Mouse (Mus musculus) cerebellum, postnatal 4 days (tissue): ENCODE data around the gene Gabrg2.

Source experiments
- DNase-seq, 2 experiments: peaks; one replicate each; pipeline ENCODE4 v3.0.0; 2022; ENCODE audit warnings: low spot score in 2 of 2, mixed read lengths in 1 of 2

Gene Gabrg2

GRCm38 (mm10) chr11:42000190-42001098 is at the start of gene Gabrg2:
Gabrg2 (minus strand) TSS chr11:42000857.
- DNase-seq = peak in 1 of 2 experiments; percentile 17

GRCm38 (mm10) chr11:42048201-42048600 is 47.5 kb upstream of the Gabrg2 start:
- DNase-seq = no peak

GRCm38 (mm10) chr11:41999468-41999881 is 1.2 kb downstream of the Gabrg2 start:
- peak; percentile 27 to 42 for DNase-seq

GRCm38 (mm10) chr11:41980152-41980551 is 20.5 kb downstream of the Gabrg2 start:
- no peak for DNase-seq

GRCm38 (mm10) chr11:41968595-41968994 is 32.1 kb downstream of the Gabrg2 start:
- DNase-seq = no peak

- DNase-seq = no peak
Measured at GRCm38 (mm10) chr11:41962706-41963105, 38.0 kb downstream of the Gabrg2 start.

- DNase-seq = no peak
Measured at GRCm38 (mm10) chr11:41953550-41953949, 47.1 kb downstream of the Gabrg2 start.

GRCm38 (mm10) chr11:41951898-41952297 is 48.8 kb downstream of the Gabrg2 start:
- no peak for DNase-seq

GRCm38 (mm10) chr11:41945471-41945870 is 55.2 kb downstream of the Gabrg2 start:
- DNase-seq = no peak

GRCm38 (mm10) chr11:41937979-41938378 is 62.7 kb downstream of the Gabrg2 start:
- DNase-seq = no peak

GRCm38 (mm10) chr11:41918864-41919263 is 81.8 kb downstream of the Gabrg2 start:
- no peak for DNase-seq

- no peak for DNase-seq
Measured at GRCm38 (mm10) chr11:41914066-41914465, 86.6 kb downstream of the Gabrg2 start.

- DNase-seq = no peak
Measured at GRCm38 (mm10) chr11:41903661-41904060, 97.0 kb downstream of the Gabrg2 start.
